Mouse (Mus musculus) stomach, embryonic 14.5 days (tissue): ENCODE results near the gene Mcemp1. TPM values are rescaled to one million over a fixed set of nuclear protein-coding genes. Genes with fewer than 3 reads are reported as not detected.

ENCODE experiments used
- ATAC-seq: fragments of 200-750 bp; cut with Nextera tagmentation; 2 replicates; pipeline ENCODE4 v1.8.0; 2017; ENCODE audit warnings: low read depth, moderate TSS enrichment; ENCODE audit not compliant: insufficient number of reproducible peaks, insufficient read depth, low FRiP score
- H3K27ac ChIP-seq: fragments of 300-500 bp; sonication (generic); 2 replicates; pipeline ENCODE4 v1.5.1; 2014; ENCODE audit warnings: mild to moderate bottlenecking, low read length, moderate library complexity, mixed read lengths
- H3K27me3 ChIP-seq: fragments of 300-500 bp; sonication (generic); 2 replicates; pipeline ENCODE4 v1.6.1; 2014; ENCODE audit warnings: low read length, control low read depth, mixed read lengths; ENCODE audit not compliant: control insufficient read depth, insufficient read depth
- H3K36me3 ChIP-seq: fragments of 300-500 bp; sonication (generic); 2 replicates; pipeline ENCODE4 v1.6.1; 2014; ENCODE audit warnings: mild to moderate bottlenecking, control low read depth, low read length, moderate library complexity, mixed read lengths; ENCODE audit not compliant: control insufficient read depth, insufficient read depth
- H3K4me1 ChIP-seq: fragments of 300-500 bp; sonication (generic); 2 replicates; pipeline ENCODE4 v1.6.1; 2014; ENCODE audit warnings: low read length, control low read depth, mixed read lengths; ENCODE audit not compliant: control insufficient read depth, insufficient read depth
- H3K4me2 ChIP-seq: fragments of 300-500 bp; sonication (generic); replicated peaks from 2 replicates; pipeline ENCODE4 v1.6.1; 2014; ENCODE audit warnings: low read depth, low read length, control low read depth
- H3K4me3 ChIP-seq: fragments of 300-500 bp; sonication (generic); 2 replicates; pipeline ENCODE4 v1.5.1; 2014; ENCODE audit warnings: low read depth, low read length, control low read depth
- H3K9ac ChIP-seq: fragments of 300-500 bp; sonication (generic); replicated peaks from 2 replicates; pipeline ENCODE4 v1.6.1; 2014; ENCODE audit warnings: low read depth, mild to moderate bottlenecking, control low read depth, low read length, moderate library complexity, mixed read lengths
- H3K9me3 ChIP-seq: fragments of 300-500 bp; sonication (generic); 2 replicates; pipeline ENCODE4 v1.6.1; 2016; ENCODE audit warnings: low read depth, low read length, control low read depth; ENCODE audit not compliant: control insufficient read depth
- WGBS: fragments of 180-500 bp; shearing (Covaris S2); extraction: QIAGEN DNeasy Blood & Tissue Kit; methylation state at CpG from one replicate; pipeline ENCODE4 v1.1.7; 2014; 5-methylcytosine and 5-hydroxymethylcytosine counted together
- polyA plus RNA-seq: library from polyadenylated mRNA; unstranded; fragments of >200 nt; fragmentation: Nextera tagmentation; extraction: Ambion mirVana; gene quantifications from 2 replicates; pipeline ENCODE4 v1.2.1, GENCODE M21; 2014

Mcemp1 gene
- polyA plus RNA-seq, 1 experiment from 2014 or later: 0.27 TPM

DNA sequence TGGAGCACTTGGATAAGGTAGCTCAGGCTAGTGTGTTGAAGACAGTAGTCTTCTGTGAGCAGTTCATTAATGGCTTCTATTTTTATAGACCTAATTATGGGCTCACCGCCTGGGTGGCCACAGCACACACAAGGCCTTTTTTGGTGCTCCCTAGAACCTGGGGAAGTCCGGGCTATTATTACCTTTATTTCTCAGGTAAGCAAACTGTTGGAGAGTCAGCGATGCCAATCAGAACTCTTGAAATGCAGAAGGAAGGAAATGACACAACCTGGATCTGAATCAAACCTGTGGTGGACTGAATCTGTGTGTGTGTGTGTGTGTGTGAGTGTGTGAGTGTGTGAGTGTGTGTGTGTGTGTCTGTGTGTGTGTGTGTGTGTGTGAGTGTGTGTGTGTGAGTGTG lies 28.6 kb downstream of the Mcemp1 start, which contains the start of gene Fcer2a:
Gene Fcer2a, minus strand, starts transcription at position 55 of the 400 bp plus-strand sequence.
- no peak within 1 kb of the TSS for H3K4me2 ChIP-seq
- WGBS: 85% methylated on average over 3 of the region's 3 CpGs
- H3K9ac ChIP-seq: no peak within 1 kb of the TSS
- no peaks in the 10 kb centered on the region for H3K9me3 ChIP-seq
- H3K27ac ChIP-seq: no peak within 1 kb of the TSS
- H3K27me3 ChIP-seq: no peaks in the 10 kb centered on the region
- no peak within 1 kb of the TSS for H3K4me3 ChIP-seq
- H3K4me1 ChIP-seq: no peaks in the 10 kb centered on the region
- no peaks in the 10 kb centered on the region for H3K36me3 ChIP-seq
- no peak for ATAC-seq

DNA sequence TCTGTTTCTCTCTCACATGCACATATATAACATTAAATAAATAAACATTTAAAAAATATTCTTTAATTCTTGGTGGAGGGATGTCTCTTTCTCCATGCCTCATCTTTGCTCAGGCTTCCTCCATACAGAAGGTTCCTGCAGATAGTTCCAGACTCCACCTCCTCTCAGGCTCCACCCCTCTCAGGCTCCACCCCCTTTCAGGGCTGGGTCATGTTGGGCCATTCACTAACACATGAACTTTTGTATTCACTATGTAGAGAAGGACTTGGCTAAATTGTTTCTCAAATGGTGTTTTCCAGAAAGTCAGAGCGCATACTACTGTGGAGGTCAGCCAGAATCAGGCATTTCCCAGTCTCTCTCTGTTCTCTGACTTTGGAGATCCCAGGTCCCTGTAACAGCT lies 35.9 kb downstream of the Mcemp1 start:
- Histone ChIP-seq H3K27me3 (no peaks in the 10 kb centered on the region), H3K4me2 (no peak overlapping the region), H3K9ac (no peak overlapping the region), H3K27ac (no peak overlapping the region), H3K36me3 (no peaks in the 10 kb centered on the region), H3K9me3 (no peaks in the 10 kb centered on the region), H3K4me3 (no peak overlapping the region), H3K4me1 (no peaks in the 10 kb centered on the region)
- WGBS: 97% methylated on average over 1 of the region's 1 CpGs
- no peak for ATAC-seq

DNA sequence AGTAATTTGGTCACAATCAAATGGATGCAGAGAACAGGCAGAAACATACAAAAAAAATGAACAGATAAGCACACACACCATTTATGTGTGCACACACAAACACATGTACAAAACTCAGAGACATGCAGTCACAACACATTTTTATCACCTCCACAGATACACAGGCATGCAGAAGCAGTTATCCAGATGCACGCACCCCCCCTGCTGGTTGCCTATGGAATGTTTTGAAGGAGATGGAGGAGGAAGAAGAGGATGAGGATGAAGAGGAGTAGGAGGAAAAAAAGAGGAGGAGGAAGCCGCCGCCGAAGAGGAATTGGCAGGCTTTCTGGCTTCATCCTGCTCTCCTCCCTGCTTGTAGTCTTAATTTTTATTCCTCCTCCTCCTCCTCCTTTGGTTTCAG lies 40.2 kb downstream of the Mcemp1 start:
- WGBS: 52% methylated on average over 4 of the region's 4 CpGs
- Histone ChIP-seq H3K4me2 (no peak overlapping the region), H3K9ac (no peak overlapping the region), H3K36me3 (no peaks in the 10 kb centered on the region), H3K27me3 (no peaks in the 10 kb centered on the region), H3K4me3 (no peak overlapping the region), H3K4me1 (no peaks in the 10 kb centered on the region), H3K27ac (no peak overlapping the region), H3K9me3 (no peaks in the 10 kb centered on the region)
- no peak for ATAC-seq

DNA sequence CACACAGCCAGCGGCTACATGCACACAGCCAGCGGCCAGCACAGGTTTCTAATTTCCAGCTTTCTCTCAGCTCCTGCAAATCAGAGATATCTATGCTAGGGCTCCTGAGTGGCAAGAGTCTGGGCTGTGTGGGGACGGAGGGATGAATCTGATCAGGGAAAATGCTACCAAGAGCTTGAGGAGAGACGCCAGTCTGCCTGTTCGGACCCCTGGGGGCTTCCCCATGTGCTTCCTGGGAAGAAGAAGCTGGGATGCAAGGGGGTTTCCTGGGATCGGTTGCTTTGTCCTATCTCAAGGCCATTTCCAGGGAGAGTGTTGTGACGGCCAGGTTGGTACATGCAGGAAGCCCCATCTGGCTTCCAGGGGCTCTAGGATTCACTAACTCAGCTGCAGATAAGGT lies 42.1 kb downstream of the Mcemp1 start:
- no peaks in the 10 kb centered on the region for H3K9me3 ChIP-seq
- 67% methylated on average over 7 of the region's 7 CpGs for WGBS
- H3K4me2 ChIP-seq: no peak overlapping the region
- no peak overlapping the region for H3K27ac ChIP-seq
- H3K36me3 ChIP-seq: no peaks in the 10 kb centered on the region
- no peaks in the 10 kb centered on the region for H3K27me3 ChIP-seq
- H3K9ac ChIP-seq: no peak overlapping the region
- ATAC-seq: no peak
- no peaks in the 10 kb centered on the region for H3K4me1 ChIP-seq
- no peak overlapping the region for H3K4me3 ChIP-seq

DNA sequence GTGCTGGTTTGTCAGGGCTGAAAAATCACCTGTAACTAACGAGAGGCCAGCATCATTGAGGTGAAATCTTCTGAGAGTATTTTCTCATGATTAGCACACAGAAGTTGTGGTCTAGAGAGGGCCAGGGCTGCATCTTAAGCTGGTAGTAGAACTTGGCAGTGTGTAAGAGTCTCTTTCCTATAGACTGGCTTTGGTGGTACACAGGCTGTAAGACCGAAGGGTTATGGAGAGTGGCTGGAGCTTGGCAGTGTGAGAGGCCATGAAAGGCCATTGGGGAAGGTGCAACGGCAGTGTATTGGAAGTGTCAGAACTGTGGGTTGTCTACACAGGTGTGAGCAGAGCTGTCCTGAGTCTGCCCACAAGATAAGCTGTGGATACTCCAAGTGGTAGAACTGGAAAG lies 44.8 kb downstream of the Mcemp1 start:
- Histone ChIP-seq H3K36me3 (no peaks in the 10 kb centered on the region), H3K27ac (no peak overlapping the region), H3K4me3 (no peak overlapping the region), H3K4me2 (no peak overlapping the region), H3K9ac (no peak overlapping the region), H3K27me3 (no peaks in the 10 kb centered on the region), H3K9me3 (no peaks in the 10 kb centered on the region), H3K4me1 (no peaks in the 10 kb centered on the region)
- WGBS: 83% methylated on average over 3 of the region's 3 CpGs
- no peak for ATAC-seq

DNA sequence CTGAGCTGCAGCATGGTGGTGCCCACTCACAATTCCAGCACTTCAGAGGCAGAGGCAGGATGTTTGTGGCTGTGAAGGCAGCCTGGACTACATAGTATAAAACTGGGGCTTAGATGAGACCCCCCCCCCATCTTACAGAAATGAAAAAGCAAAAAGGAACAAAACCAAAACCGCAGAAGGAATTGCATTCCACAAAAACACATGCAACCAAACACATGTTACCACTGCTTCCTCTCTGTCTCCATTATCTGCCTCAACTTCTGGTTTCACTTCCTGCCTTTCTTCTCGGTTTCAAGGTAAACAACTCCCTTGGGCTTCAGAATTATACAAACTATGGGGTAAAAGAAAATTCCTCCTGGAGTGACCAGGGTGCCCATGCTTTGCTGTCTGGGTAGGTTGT lies 46.1 kb downstream of the Mcemp1 start:
- no peak for ATAC-seq
- Histone ChIP-seq H3K4me3 (no peak overlapping the region), H3K27me3 (no peaks in the 10 kb centered on the region), H3K4me1 (no peaks in the 10 kb centered on the region), H3K36me3 (no peaks in the 10 kb centered on the region), H3K9me3 (no peaks in the 10 kb centered on the region), H3K27ac (no peak overlapping the region), H3K4me2 (no peak overlapping the region), H3K9ac (no peak overlapping the region)
- 49% methylated on average over 2 of the region's 2 CpGs for WGBS

DNA sequence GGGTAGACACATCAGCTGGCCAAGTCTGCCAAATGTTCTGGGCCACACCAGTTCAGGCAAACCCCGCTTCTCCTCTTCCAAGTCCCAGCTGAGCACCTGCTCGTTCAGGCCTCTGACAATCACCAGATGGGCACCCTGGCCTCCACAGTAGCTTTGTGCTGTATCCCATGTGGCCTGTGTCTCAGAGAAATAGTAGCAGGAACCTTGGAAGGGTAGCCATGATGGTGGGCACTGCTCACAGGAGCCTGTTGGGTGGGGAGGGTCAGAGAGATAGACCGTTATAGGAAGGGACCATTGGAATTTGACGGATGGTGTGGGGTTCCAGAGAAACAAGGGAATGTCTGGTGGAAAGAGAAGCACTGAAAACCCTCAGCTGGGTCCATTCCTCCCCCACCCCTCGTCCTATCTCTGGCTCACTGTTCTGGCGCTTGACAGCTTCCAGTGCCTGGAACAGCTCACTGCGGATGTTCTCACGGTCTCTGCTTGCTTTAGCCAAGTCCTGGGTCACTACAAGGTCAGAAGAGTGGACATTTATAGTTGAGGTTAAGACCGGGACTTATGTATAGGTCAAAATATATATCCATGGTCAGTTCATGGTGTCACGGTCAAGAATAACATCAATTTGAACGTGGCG lies 51.9 kb downstream of the Mcemp1 start:
- H3K9me3 ChIP-seq: no peaks in the 10 kb centered on the region
- no peaks in the 10 kb centered on the region for H3K4me1 ChIP-seq
- H3K9ac ChIP-seq: no peak overlapping the region
- no peak overlapping the region for H3K4me3 ChIP-seq
- no peak overlapping the region for H3K4me2 ChIP-seq
- H3K27me3 ChIP-seq: no peaks in the 10 kb centered on the region
- ATAC-seq: no peak
- H3K36me3 ChIP-seq: no peaks in the 10 kb centered on the region
- no peak overlapping the region for H3K27ac ChIP-seq
- 69% methylated on average over 12 of the region's 12 CpGs for WGBS

DNA sequence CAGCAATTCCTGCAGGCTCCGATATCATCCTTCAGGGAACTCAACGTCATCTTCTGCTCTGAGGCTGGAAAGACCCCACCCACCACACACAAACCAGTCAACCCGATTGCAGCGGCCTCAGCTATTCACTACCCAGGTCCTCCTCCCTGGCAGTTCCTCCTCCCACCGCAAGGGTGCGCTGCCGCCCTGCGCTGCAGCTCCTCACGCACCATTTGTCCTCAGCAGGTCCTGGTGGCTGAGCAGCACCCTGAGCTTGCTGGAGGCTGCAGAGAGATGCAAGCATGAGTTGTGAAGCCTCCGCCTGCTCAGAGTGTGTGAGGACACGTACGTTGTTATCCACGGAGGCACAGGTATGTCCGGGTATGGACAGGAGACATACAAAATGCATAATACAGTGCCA lies 53.0 kb downstream of the Mcemp1 start:
- H3K9ac ChIP-seq: no peak overlapping the region
- WGBS: 13% methylated on average over 14 of the region's 14 CpGs
- H3K4me2 ChIP-seq: no peak overlapping the region
- H3K27ac ChIP-seq: no peak overlapping the region
- ATAC-seq: 0 out of 2 replicates have a peak, but pooled peaks have one; percentile 33
- H3K4me1 ChIP-seq: no peaks in the 10 kb centered on the region
- no peaks in the 10 kb centered on the region for H3K27me3 ChIP-seq
- H3K9me3 ChIP-seq: no peaks in the 10 kb centered on the region
- no peaks in the 10 kb centered on the region for H3K36me3 ChIP-seq
- no peak overlapping the region for H3K4me3 ChIP-seq
